Mouse (Mus musculus): Measurements from ENCODE around the gene Dnajc17. TPM values are rescaled to one million over a fixed set of nuclear protein-coding genes. Genes with fewer than 3 reads are reported as not detected.

The Dnajc17 gene
- total and polyA plus RNA-seq, 2 experiments from 2014 or later = 22.1 to 24.5 TPM

GRCm38 (mm10) chr2:119163999-119164398, 44.6 kb downstream of the Dnajc17 start:
- Histone ChIP-seq H3K4me3 (ENCODE audit: low read depth, low read length) (no peak overlapping the region), H3K27me3 (ENCODE audit: insufficient read depth, low read length) (peaks cover 5% of the 10 kb centered on the region; the same call in 1 of the 2 replicates), H3K36me3 (ENCODE audit: insufficient read depth, low read length) (no peaks in the 10 kb centered on the region), H3K9ac (replicated peaks; ENCODE audit: low read length, poor library complexity, severe bottlenecking) (no peak overlapping the region), H3K4me1 (ENCODE audit: insufficient read depth, low read length) (no peaks in the 10 kb centered on the region; the same call in 1 of the 2 replicates), H3K27ac (ENCODE audit: low read depth, low read length) (no peak overlapping the region), H3K9me3 (ENCODE audit: low read length) (no peaks in the 10 kb centered on the region), H3K4me2 (ENCODE audit: low read depth, low read length, poor library complexity, severe bottlenecking) (no peak overlapping the region)
- 89% methylated on average over 4 of the region's 4 CpGs for WGBS
- TF ChIP-seq CTCF (IDR thresholded peaks at IDR 0.05) = no peak
- DNase-seq (ENCODE audit: low spot score) (no peak), ATAC-seq (ENCODE audit: low FRiP score) (no peak)

DNA sequence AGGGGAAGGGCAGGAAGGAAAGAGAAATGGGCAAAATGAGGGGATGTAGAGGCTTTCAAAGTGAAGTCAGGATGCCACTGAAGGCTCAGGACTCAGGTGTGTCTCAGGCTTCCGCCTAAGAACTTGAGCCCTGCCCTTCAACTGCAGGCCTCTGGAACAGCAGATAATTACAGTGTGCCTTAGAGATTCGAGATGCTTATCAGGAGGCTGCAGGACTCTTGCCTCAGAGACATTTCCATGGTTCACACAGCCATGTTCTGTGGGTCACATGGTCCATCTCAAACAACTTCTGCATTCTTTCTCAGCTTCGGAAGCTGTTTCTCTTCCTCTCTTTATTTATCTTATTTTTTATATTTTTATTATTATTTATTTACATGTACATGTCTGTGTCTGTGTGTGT, 45.5 kb downstream of the Dnajc17 start:
- TF ChIP-seq CTCF (IDR thresholded peaks at IDR 0.05) = no peak
- ATAC-seq (ENCODE audit: low FRiP score) (no peak), DNase-seq (ENCODE audit: low spot score) (no peak)
- no peaks in the 10 kb centered on the region for H3K9me3 ChIP-seq (ENCODE audit: low read length)
- no peak overlapping the region for H3K4me2 ChIP-seq (ENCODE audit: low read depth, low read length, poor library complexity, severe bottlenecking)
- H3K27me3 ChIP-seq (ENCODE audit: insufficient read depth, low read length) = peaks cover 5% of the 10 kb centered on the region; the same call in 1 of the 2 replicates
- no peak overlapping the region for H3K4me3 ChIP-seq (ENCODE audit: low read depth, low read length)
- H3K36me3 ChIP-seq (ENCODE audit: insufficient read depth, low read length) = no peaks in the 10 kb centered on the region
- H3K4me1 ChIP-seq (ENCODE audit: insufficient read depth, low read length) = no peaks in the 10 kb centered on the region; the same call in 1 of the 2 replicates
- WGBS = 68% methylated on average over 3 of the region's 3 CpGs
- no peak overlapping the region for H3K27ac ChIP-seq (ENCODE audit: low read depth, low read length)
- H3K9ac ChIP-seq (replicated peaks; ENCODE audit: low read length, poor library complexity, severe bottlenecking) = no peak overlapping the region

- 18% methylated on average over 2 of the region's 2 CpGs for WGBS
- H3K27me3 ChIP-seq (ENCODE audit: insufficient read depth, low read length) = peaks cover 5% of the 10 kb centered on the region; the same call in 1 of the 2 replicates
- no peaks in the 10 kb centered on the region for H3K36me3 ChIP-seq (ENCODE audit: insufficient read depth, low read length)
- no peak for TF ChIP-seq CTCF (IDR thresholded peaks at IDR 0.05)
- DNase-seq (ENCODE audit: low spot score) (no peak), ATAC-seq (ENCODE audit: low FRiP score) (no peak)
- H3K27ac ChIP-seq (ENCODE audit: low read depth, low read length) = no peak overlapping the region
- no peak overlapping the region for H3K4me3 ChIP-seq (ENCODE audit: low read depth, low read length)
- no peaks in the 10 kb centered on the region for H3K9me3 ChIP-seq (ENCODE audit: low read length)
- H3K4me2 ChIP-seq (ENCODE audit: low read depth, low read length, poor library complexity, severe bottlenecking) = no peak overlapping the region
- 0 out of 2 replicates have a peak, but pooled peaks cover 4% of the 10 kb centered on the region for H3K4me1 ChIP-seq (ENCODE audit: insufficient read depth, low read length)
- no peak overlapping the region for H3K9ac ChIP-seq (replicated peaks; ENCODE audit: low read length, poor library complexity, severe bottlenecking)
These were observed 47.3 kb downstream of the Dnajc17 start for GRCm38 (mm10) chr2:119161247-119161646.

GRCm38 (mm10) chr2:119157836-119158235, 50.8 kb downstream of the Dnajc17 start:
- Histone ChIP-seq H3K4me2 (ENCODE audit: low read depth, low read length, poor library complexity, severe bottlenecking) (no peak overlapping the region), H3K4me3 (ENCODE audit: low read depth, low read length) (no peak overlapping the region)
- no peak for ATAC-seq (ENCODE audit: low FRiP score)

DNA sequence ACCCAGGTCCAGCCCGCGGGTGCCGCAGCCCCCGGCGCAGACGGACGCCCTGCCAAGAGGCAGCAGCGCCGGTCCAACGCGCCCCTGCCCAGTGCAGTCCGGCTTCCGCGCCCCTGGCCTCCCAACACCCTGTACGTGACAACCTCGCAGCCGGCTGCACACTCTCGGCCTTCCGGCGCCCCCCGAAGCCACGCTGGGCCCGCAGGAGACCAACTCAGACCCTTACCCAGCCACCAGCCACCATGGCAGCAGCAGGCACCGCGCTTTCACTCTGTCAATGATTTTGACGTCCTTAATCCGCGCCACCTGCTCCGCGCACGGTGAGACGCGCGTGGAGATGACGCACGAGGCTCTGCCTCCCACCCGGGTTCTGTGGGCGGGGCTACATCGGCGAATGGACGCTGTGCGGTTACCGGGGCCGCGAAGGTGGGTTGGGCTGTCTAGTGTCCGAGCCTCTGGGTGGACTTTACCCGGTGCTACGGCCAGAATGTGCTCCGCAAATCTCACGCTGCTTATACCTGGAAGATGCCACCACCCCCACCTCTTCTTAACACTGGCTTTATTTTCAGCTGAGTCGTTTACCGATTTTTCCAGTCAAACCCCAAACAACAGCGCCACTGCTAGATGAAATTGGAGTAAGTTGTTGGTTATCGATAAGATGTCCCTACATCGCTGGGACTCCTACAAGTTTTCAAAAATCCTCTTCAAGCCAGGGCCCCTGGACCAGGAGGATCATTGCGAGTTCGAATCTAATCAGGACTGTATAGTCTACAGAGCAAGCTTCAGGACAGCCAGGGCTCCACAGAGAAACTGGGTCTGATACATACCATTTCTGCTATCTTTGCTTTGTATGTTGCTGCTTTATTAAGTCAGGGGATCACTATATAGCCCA, 51.7 kb downstream of the Dnajc17 start, which contains the start of gene Rmdn3:
Rmdn3 (minus strand) TSS at position 354 of the 892 bp plus-strand sequence.
- H3K4me1 ChIP-seq (ENCODE audit: insufficient read depth, low read length) = peaks cover 11% of the 10 kb centered on the region; the same call in 1 of the 2 replicates
- TF ChIP-seq CTCF (IDR thresholded peaks at IDR 0.05) = peak; percentile 53
- peak; percentile 91 for ATAC-seq (ENCODE audit: low FRiP score)

More at GRCm38 (mm10) chr2:119157836-119158235, 50.8 kb downstream of the Dnajc17 start:
- H3K9ac ChIP-seq (replicated peaks; ENCODE audit: low read length, poor library complexity, severe bottlenecking) = no peak overlapping the region
- no peaks in the 10 kb centered on the region for H3K9me3 ChIP-seq (ENCODE audit: low read length)
- H3K4me1 ChIP-seq (ENCODE audit: insufficient read depth, low read length) = peaks cover 11% of the 10 kb centered on the region; the same call in 1 of the 2 replicates
- H3K36me3 ChIP-seq (ENCODE audit: insufficient read depth, low read length) = peaks cover 14% of the 10 kb centered on the region
- no peaks in the 10 kb centered on the region; the same call in 1 of the 2 replicates for H3K27me3 ChIP-seq (ENCODE audit: insufficient read depth, low read length)
- TF ChIP-seq CTCF (IDR thresholded peaks at IDR 0.05) = no peak
- DNase-seq (ENCODE audit: low spot score) = no peak
- no peak overlapping the region for H3K27ac ChIP-seq (ENCODE audit: low read depth, low read length)

More for the DNA sequence above, 51.7 kb downstream of the Dnajc17 start, which contains the start of gene Rmdn3:
- peak within 1 kb of the TSS; percentile 96 for H3K4me2 ChIP-seq (ENCODE audit: low read depth, low read length, poor library complexity, severe bottlenecking)
- H3K36me3 ChIP-seq (ENCODE audit: insufficient read depth, low read length) = peaks cover 23% of the 10 kb centered on the region
- peak within 1 kb of the TSS; percentile 83 for H3K27ac ChIP-seq (ENCODE audit: low read depth, low read length)
- under 1% methylated on average over 54 of the region's 57 CpGs for WGBS
- no peaks in the 10 kb centered on the region for H3K9me3 ChIP-seq (ENCODE audit: low read length)
- no peaks in the 10 kb centered on the region; the same call in 1 of the 2 replicates for H3K27me3 ChIP-seq (ENCODE audit: insufficient read depth, low read length)
- peak within 1 kb of the TSS; percentile 88 for H3K4me3 ChIP-seq (ENCODE audit: low read depth, low read length)
- DNase-seq (ENCODE audit: low spot score) = peak; percentile 97
- peak within 1 kb of the TSS; percentile 83 for H3K9ac ChIP-seq (replicated peaks; ENCODE audit: low read length, poor library complexity, severe bottlenecking)

Data from midbrain, postnatal 0 days (tissue).